Mouse (Mus musculus) brown adipose tissue, adult 24 weeks (tissue): Measurements from ENCODE around the gene Scn8a. TPM values are rescaled to one million over a fixed set of nuclear protein-coding genes. Genes with fewer than 3 reads are reported as not detected.

Source experiments
- H3K27ac ChIP-seq: fragments of 200-500 bp; replicated peaks from 2 replicates; pipeline ENCODE4 v1.5.1; 2012; ENCODE audit warnings: low read depth, mild to moderate bottlenecking, low read length
- H3K4me1 ChIP-seq: fragments of 200-500 bp; 2 replicates; pipeline ENCODE4 v1.6.1; 2012; ENCODE audit warnings: low read length, mixed read lengths; ENCODE audit not compliant: control insufficient read depth, insufficient read depth, insufficient read length
- H3K4me3 ChIP-seq: fragments of 200-500 bp; 2 replicates; pipeline ENCODE4 v1.5.1; 2012; ENCODE audit warnings: low read depth, mild to moderate bottlenecking, low read length, moderate library complexity; ENCODE audit not compliant: insufficient read depth
- polyA plus RNA-seq: library from polyadenylated mRNA; stranded (reverse); fragments of >200 nt; gene quantifications from 2 replicates; pipeline ENCODE4 v1.2.4, GENCODE M21; 2012; ENCODE audit not compliant: missing spikeins, insufficient read depth, insufficient read length

Gene Scn8a
- polyA plus RNA-seq, 1 experiment: 1.3 TPM

DNA sequence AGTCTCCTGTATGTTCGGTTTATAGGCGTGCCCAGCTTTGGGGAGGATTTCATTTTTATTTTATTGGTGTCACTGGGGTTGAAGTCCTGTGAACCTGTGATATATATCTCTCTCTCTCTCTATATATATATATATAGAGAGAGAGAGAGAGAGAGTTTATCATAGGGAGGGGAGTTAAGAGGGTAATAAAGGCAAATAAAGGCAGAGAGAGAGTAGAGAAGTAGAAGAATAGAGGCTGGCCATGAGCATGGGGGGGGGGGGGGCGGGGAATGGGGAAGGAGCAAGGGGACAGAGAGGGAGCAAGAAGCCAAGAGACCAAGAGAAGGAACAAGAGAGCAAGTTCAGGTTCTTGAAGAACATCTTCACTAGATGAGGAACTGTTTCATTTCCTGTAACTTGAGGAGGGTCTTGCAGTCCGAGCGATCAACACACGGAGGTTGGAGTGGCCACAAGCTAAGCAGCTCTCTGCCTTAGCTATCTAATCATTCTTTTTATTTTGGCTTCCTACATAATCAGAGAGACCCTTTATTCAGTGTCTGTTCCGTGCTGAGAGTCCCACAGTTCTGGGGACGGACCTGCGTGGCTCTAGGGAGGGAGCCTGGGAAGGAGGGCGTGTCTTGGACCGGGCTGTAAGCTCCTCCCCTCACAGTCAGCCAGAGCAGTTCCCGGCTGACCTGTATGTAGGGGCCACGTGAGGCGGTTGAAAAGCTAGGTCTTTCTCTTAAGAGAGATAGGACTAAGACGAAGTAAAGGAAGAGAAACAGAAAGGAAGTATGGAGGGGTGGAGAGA is 136.8 kb downstream of the Scn8a start:
- peak overlapping the region; percentile 27; the same call in 1 of the 2 replicates for H3K27ac ChIP-seq
- no peaks in the 10 kb centered on the region for H3K4me1 ChIP-seq
- peak overlapping the region; percentile 57 for H3K4me3 ChIP-seq

DNA sequence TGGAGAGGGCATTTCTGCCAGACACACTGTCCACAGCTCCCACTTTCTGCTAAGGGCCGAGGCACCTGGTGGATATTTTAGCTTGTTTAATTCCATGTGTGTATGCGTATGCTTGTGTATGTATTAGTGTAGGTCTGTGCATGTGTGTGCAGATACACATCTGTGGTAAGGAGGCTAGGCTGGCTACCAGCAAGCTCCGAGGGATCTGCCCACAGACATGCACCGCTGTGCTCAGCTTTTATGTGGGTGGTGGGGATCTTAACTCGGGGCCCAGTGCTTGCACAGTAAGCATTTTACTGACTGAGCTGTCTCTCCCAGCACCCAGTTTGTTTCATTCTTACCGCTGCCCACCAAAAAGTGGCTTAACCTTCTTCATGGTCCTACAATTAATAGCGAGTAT is 137.6 kb downstream of the Scn8a start:
- H3K27ac ChIP-seq: no peak overlapping the region
- no peak overlapping the region for H3K4me3 ChIP-seq
- no peaks in the 10 kb centered on the region for H3K4me1 ChIP-seq

DNA sequence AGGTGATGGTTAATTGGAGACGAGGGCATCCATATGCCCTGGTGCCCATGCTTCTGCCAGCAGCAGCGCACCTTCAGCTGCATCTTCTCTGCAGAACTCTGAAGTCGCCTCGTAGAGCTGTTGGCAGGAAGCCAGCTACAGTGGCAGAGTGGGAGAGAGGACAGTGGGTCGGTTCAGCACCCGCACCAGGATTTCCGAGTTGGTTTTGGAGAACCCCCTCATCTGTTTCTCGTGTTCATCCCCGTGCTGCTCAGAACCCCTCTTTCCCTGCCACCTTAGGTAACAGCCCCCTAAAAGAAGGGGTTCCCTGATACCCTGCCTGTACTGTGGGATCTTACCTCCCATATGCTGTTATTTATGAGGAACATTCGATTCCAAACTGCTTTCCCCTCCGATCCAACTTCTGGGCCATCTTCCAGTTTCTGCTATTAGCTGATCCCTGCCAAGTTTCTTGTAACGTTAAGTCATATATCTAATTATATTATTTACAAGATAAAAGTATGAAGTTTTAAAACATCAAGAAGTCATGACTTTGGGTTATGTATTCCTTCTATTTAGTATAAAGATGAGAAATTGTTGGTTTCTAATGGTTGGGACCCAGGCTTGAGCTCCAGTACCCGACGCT is 138.8 kb downstream of the Scn8a start:
- Histone ChIP-seq H3K4me3 (no peak overlapping the region), H3K27ac (no peak overlapping the region), H3K4me1 (no peaks in the 10 kb centered on the region)

DNA sequence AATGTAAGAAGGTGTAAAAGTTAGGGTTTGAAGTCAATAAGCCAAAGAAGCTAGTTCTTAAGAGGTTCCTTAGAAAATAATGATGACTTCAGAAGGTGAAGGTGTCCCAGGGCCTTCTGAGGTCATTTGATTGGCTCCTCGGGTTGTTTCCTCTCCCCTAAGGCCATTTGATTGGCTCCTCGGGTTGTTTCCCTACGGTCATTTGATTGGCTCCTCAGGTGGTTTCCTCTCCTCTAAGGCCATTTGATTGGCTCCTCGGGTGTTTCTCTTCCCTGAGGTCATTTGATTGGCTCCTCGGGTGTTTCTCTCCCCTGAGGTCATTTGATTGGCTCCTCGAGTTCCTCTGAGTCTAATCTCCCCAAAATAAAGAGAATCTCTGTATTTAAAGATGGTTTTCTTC is 141.7 kb downstream of the Scn8a start:
- Histone ChIP-seq H3K4me3 (no peak overlapping the region), H3K4me1 (no peaks in the 10 kb centered on the region), H3K27ac (no peak overlapping the region)

DNA sequence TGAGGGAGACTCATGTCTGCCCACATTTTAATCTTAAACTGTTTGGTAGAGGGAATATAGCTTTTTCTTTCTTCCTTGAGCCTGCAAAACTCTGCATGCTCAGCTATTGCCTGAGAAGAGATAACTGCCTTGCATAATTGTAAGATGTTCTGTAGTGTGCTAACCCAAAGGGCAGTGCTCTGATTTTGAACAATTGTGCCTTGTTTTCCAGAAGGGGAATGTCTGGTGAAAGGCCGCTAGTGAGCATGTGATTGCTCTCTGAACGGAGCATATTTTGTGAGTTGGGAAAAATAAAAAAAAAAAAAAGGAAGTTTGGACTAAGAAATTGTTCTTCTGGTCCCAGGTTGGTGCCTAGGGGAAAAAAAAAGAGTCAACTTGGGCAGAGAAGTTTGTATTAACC is 159.3 kb downstream of the Scn8a start:
- Histone ChIP-seq H3K4me3 (no peak overlapping the region), H3K4me1 (no peaks in the 10 kb centered on the region), H3K27ac (no peak overlapping the region)

DNA sequence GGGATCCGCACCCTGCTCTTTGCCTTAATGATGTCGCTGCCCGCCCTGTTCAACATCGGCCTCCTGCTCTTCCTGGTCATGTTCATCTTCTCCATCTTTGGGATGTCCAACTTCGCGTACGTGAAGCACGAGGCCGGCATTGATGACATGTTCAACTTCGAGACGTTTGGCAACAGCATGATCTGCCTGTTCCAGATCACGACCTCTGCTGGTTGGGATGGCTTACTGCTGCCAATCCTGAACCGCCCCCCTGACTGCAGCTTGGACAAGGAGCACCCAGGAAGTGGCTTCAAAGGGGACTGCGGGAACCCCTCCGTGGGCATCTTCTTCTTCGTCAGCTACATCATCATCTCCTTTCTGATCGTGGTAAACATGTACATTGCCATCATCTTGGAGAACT is 170.0 kb downstream of the Scn8a start:
- H3K4me3 ChIP-seq: no peak overlapping the region

DNA sequence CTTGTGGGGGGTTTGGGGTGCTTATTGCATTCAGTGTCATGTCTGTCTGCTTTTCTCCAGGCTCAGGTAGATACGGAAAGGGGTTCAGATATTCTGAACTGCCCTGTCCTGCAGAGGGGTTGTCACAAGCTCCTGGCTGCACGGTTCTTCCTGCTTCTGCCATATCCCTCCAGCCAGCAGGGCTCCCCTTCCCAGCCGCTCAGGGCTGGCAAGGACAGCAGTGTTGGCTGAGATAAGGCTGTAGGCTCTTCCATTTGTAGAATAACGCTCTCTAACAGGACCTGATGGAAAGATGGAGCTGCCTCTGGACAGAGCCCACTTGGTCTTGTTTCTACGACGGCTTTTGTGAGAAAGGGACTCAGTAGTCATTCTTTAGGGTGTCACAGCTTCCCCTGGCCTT is 172.3 kb downstream of the Scn8a start:
- Histone ChIP-seq H3K4me3 (no peak overlapping the region), H3K27ac (no peak overlapping the region), H3K4me1 (0 out of 2 replicates have a peak, but pooled peaks cover 2% of the 10 kb centered on the region)

More for the DNA sequence above, 170.0 kb downstream of the Scn8a start:
- Histone ChIP-seq H3K27ac (no peak overlapping the region), H3K4me1 (no peaks in the 10 kb centered on the region)

DNA sequence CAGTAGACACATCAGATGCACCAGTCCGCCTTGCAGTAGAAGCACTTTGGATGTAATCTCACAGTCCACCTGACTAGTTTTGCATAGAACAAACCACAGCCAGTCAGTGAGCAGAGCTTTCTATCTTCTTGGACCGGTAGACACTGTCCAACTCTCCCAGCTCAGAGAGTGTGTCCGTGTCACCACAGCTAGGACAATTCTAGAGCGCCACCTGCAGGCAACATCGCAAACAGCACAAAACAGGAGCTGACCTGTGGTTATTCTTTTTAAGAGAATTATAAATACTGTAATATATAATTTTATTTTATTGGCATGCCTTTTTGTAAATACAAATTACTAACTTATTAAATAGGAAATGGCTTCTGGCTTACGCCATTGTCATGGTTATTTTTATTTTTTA is 173.0 kb downstream of the Scn8a start:
- 0 out of 2 replicates have a peak, but pooled peaks cover 2% of the 10 kb centered on the region for H3K4me1 ChIP-seq
- H3K27ac ChIP-seq: no peak overlapping the region
- no peak overlapping the region for H3K4me3 ChIP-seq

DNA sequence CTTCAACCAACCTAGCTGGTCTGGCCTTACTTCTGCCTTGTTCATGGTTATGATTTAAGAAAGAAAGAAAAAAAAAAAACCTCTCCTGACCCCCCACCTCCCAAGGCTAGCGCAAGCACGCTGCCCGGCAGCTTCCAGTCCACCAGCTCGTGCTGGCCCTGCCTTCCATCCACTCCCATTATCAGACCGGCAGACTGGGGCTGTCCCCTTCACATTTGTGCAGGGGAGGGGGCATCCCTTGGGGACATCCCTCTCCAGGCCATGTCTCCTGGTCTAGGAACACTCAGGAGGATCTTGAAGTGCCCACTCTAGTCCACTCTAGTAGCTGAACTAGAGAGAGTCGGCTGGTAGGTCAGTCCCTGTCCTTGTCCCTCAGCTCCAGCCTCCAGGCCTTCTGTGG is 174.9 kb downstream of the Scn8a start:
- Histone ChIP-seq H3K4me3 (no peak overlapping the region), H3K27ac (no peak overlapping the region), H3K4me1 (0 out of 2 replicates have a peak, but pooled peaks cover 2% of the 10 kb centered on the region)

DNA sequence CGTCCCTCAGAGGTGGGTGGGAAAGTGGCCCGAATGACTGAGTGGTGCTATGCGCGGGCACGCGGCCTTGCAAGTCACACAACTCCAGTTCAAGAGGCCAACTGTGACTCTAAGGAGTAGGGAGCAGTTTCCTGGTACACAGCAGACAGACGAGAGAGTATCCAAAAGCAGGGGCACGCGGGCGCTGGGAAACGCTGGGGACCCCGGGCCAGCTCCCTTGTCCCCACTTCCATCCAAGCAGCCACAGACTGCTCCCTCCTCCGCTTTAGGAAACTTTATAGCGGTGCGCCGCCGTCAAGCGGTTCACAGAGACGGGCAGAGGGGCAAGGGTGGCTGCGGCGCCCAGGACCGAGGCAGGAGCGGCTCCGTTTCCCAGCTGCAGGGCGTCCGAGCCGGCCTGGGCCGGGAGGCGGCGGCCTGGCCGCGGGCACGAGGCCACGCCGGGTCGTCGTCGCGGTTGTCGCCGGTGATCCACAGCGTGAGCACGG is 176.4 kb downstream of the Scn8a start:
- H3K4me1 ChIP-seq: 0 out of 2 replicates have a peak, but pooled peaks cover 2% of the 10 kb centered on the region
- H3K27ac ChIP-seq: no peak overlapping the region
- peak overlapping the region; percentile 41 for H3K4me3 ChIP-seq

DNA sequence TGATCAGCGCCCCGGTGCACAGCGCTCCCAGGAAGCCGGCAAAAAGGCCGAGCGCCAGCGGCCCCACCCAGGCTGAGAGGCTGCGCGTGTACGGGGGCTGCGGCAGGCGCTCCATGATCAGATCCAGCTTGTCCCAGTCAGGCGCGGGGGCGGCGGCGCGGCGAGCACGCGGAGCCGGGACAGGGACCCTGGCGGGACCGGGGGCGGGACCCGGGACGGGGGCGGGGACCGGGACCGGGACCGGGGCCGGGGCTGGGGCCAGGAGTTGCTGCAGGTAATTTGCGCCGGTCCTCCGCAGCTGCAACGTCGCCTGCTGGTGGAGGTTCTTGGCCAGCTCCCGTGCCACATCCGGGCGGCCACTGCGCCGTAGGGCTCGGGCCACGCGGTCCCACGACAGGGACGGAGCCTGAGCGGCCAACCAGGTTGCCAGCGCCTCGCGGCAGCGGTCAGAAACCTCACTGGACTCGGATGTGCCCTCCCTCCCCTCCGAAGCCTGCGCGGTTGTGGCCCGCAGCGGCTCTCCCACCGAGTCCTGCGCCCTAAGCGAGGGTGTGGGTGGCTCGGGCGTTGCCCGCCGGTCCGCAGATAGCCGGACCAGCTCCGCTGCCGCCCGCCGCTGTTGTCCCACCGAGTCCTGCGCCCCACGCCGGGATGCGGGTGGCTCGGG is 177.0 kb downstream of the Scn8a start:
- Histone ChIP-seq H3K27ac (no peak overlapping the region), H3K4me1 (0 out of 2 replicates have a peak, but pooled peaks cover 2% of the 10 kb centered on the region), H3K4me3 (peak overlapping the region; percentile 62)

DNA sequence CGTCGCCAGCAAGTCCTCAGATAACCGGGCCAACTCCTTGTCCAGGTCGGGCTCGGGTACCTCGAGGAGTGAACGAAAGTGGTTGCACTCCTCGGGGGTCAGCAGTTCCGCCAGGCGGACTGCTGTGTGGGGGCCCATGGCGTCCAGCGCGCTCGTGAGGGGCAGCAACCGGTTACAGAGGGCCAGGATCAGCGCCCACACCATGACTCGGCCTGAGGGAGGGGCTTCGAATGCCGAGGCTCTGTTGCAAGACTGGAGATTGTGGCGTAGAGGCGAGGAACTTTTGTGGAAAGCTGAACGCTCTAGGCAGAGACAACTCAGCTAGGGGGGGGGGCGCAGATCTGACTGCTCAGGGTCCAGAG is 177.5 kb downstream of the Scn8a start, which contains the start of gene Gm47841:
TSS of gene Gm47841 (minus strand) at position 204 of the 362 bp plus-strand sequence.
- Histone ChIP-seq H3K4me1 (0 out of 2 replicates have a peak, but pooled peaks cover 2% of the 10 kb centered on the region), H3K27ac (no peak within 1 kb of the TSS), H3K4me3 (peak within 1 kb of the TSS; percentile 62)

DNA sequence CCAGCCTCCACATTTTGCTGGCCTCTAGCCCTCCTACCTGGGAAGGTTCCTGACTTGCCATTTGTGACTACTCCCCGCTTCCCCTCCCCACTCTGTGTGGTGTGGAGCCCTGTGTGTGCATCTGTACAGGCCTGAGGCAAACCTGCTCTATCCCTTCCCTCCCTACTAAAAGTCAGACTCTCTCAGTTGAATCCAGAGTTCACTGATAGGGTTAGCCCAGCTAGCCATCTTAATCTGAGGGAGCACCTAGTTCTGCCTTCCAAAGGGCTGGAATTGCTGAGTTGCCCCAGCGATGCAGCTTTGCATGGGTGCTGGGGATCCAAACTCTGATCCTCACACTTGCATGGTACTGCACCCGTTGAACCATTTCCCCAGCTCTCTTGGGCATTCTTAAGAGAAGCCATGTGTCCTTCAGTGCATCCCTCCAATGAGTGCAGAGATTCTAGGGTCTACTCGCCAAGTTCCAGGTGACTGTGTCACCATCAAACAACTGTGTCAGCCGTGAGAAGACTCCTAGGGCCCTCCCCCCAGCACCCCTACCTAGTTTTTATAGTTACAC is 178.8 kb downstream of the Scn8a start:
- no peak overlapping the region for H3K4me3 ChIP-seq
- H3K27ac ChIP-seq: no peak overlapping the region
- H3K4me1 ChIP-seq: 0 out of 2 replicates have a peak, but pooled peaks cover 2% of the 10 kb centered on the region

DNA sequence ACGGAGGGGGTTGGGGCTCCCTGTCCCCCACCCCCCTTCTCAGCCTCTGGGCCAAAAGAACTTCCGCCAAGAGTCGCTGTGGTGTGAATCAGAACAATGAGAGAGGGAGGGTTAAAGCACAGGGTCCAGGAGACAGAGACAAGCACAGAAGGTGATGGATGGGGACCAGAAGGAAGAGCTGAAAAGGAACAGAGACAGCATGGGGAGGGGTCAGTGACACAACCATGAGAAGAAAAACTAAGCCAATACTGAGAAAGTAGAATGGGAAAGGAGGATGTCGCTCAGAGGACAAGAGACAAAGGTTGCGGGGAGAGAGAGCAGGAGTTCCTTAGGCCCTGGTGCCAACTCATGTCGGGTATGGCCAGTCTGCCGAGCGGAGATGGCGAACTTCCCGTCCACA is 182.2 kb downstream of the Scn8a start:
- Histone ChIP-seq H3K4me1 (0 out of 2 replicates have a peak, but pooled peaks cover under 1% of the 10 kb centered on the region), H3K4me3 (no peak overlapping the region), H3K27ac (no peak overlapping the region)
